Mouse (Mus musculus) kidney, postnatal 0 days (tissue): ENCODE measurements around the gene C87436. TPM values are rescaled to one million over a fixed set of nuclear protein-coding genes. Genes with fewer than 3 reads are reported as not detected.
A peak's percentile ranks its signal among the peaks of the same experiment; 100 is the strongest.

ENCODE experiments used
- ATAC-seq: fragments of 200-750 bp; cut with Nextera tagmentation; replicated peaks from 2 replicates; pipeline ENCODE4 v1.8.0; 2017; ENCODE audit warnings: low read depth, moderate number of reproducible peaks, moderate TSS enrichment, moderate library complexity; ENCODE audit not compliant: low FRiP score
- DNase-seq: peaks from one replicate; pipeline ENCODE4 v3.0.0-alpha.2; 2016; ENCODE audit warnings: low spot score
- H3K27ac ChIP-seq: fragments of 300-500 bp; sonication (generic); 2 replicates; pipeline ENCODE4 v1.5.1; 2014; ENCODE audit warnings: mild to moderate bottlenecking
- H3K27me3 ChIP-seq: fragments of 300-500 bp; sonication (generic); 2 replicates; pipeline ENCODE4 v1.6.1; 2014; ENCODE audit warnings: low read length, mixed read lengths; ENCODE audit not compliant: insufficient read depth
- H3K36me3 ChIP-seq: fragments of 300-500 bp; sonication (generic); 2 replicates; pipeline ENCODE4 v1.6.1; 2014; ENCODE audit warnings: low read length, mixed read lengths; ENCODE audit not compliant: insufficient read depth
- H3K4me1 ChIP-seq: fragments of 300-500 bp; sonication (generic); replicated peaks from 2 replicates; pipeline ENCODE4 v1.6.1; 2014; ENCODE audit warnings: antibody characterized with exemption, low read length, mixed read lengths; ENCODE audit not compliant: insufficient read depth
- H3K4me2 ChIP-seq: fragments of 300-500 bp; sonication (generic); 2 replicates; pipeline ENCODE4 v1.6.1; 2014; ENCODE audit warnings: mild to moderate bottlenecking, low read length, moderate library complexity, mixed read lengths
- H3K4me3 ChIP-seq: fragments of 300-500 bp; sonication (generic); replicated peaks from 2 replicates; pipeline ENCODE4 v1.5.1; 2014; ENCODE audit warnings: low read depth, low read length
- H3K9ac ChIP-seq: fragments of 300-500 bp; sonication (generic); 2 replicates; pipeline ENCODE4 v1.6.1; 2014; ENCODE audit warnings: low read depth, low read length
- H3K9me3 ChIP-seq: fragments of 300-500 bp; sonication (generic); replicated peaks from 2 replicates; pipeline ENCODE4 v1.6.1; 2016; ENCODE audit warnings: low read length, inconsistent platforms, mixed read lengths
- CTCF ChIP-seq: IDR thresholded peaks from 2 replicates; pipeline ENCODE4 v1.5.1; 2016; ENCODE audit warnings: antibody characterized with exemption, low read depth, mild to moderate bottlenecking, moderate library complexity
- WGBS: fragments of 180-500 bp; shearing (Covaris S2); extraction: QIAGEN DNeasy Blood & Tissue Kit; methylation state at CpG from one replicate; pipeline ENCODE4 v1.1.7; 2014; 5-methylcytosine and 5-hydroxymethylcytosine counted together
- polyA plus RNA-seq: library from polyadenylated mRNA; unstranded; fragments of >200 nt; fragmentation: Nextera tagmentation; extraction: Ambion mirVana; gene quantifications from 2 replicates; pipeline ENCODE4 v1.2.1, GENCODE M21; 2015

Gene C87436
- polyA plus RNA-seq, 1 experiment from 2014 or later, result 23.1 TPM

DNA sequence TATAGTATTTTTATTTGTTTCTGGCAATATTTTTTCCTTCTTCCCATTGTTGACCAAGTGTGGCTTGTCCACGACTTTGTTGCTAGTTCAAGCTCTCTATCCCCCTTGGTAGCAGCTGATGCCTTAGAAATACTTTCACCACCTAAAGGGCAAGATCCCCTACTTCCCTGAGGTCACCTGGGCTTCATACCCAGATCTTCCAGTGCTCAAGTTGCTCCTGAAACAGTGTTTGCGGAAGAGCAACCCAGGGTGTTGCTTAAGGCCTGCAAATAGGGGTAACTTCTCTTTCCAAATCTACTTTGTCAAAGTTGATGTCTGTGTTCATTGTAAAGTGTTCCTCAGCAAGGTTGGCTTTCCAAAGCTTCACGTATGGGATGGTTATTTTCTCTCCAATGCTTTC is 18.9 kb upstream of the C87436 start:
- Histone ChIP-seq H3K4me1 (no peaks in the 10 kb centered on the region), H3K9ac (no peak overlapping the region), H3K4me2 (no peak overlapping the region), H3K36me3 (peaks cover 56% of the 10 kb centered on the region), H3K27ac (no peak overlapping the region), H3K27me3 (no peaks in the 10 kb centered on the region), H3K9me3 (no peaks in the 10 kb centered on the region), H3K4me3 (no peak overlapping the region)
- DNase-seq, result no peak
- TF ChIP-seq CTCF, result no peak
- no peak for ATAC-seq
- 89% methylated on average over 3 of the region's 3 CpGs for WGBS

DNA sequence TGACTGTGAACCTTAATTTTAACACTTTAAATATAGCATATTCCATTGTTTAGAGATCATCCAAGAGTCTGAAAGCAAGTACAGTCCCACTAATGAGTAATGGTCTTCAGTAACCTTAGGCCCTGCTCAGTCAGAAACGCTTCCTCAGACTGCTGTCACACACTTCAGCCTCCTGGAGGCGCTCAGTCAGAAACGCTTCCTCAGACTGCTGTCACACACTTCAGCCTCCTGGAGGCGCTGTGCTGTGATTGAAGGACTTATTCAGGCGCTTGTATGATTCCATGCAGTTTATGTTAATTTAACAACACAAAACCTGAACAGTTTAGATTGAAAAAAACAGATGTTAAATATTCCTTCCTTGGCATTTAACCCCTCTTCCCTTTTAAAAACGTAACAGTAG is 17.7 kb upstream of the C87436 start:
- Histone ChIP-seq H3K36me3 (peaks cover 63% of the 10 kb centered on the region), H3K9ac (no peak overlapping the region), H3K4me1 (no peaks in the 10 kb centered on the region), H3K4me2 (no peak overlapping the region), H3K27me3 (no peaks in the 10 kb centered on the region), H3K27ac (no peak overlapping the region), H3K9me3 (no peaks in the 10 kb centered on the region), H3K4me3 (no peak overlapping the region)
- WGBS, result 75% methylated on average over 6 of the region's 6 CpGs
- peak; percentile 39 for DNase-seq
- TF ChIP-seq CTCF, result peak; percentile 61
- no peak for ATAC-seq

DNA sequence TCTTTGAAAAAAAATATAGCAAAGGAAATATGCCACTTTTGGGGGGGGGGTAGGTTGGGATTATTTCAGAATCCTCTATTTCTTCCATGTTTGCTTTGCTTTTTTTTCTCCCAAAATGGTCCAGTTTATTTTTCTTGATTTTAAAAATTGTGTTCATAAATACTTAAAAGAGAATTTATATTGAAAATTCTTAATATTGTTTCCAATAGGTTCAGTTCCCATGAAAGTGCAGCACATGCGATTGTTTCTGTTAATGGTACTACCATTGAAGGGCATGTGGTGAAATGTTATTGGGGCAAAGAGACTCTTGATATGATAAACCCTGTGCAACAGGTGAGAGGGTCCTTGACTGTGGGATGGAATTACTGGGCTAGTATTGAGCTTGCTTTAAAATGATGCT is 11.8 kb upstream of the C87436 start, which contains the start of gene Gm44790:
TSS of gene Gm44790 (plus strand) at position 301 of the 400 bp plus-strand sequence.
- Histone ChIP-seq H3K27ac (no peak within 1 kb of the TSS), H3K9ac (no peak within 1 kb of the TSS), H3K9me3 (no peaks in the 10 kb centered on the region), H3K4me1 (no peaks in the 10 kb centered on the region), H3K36me3 (peaks cover 56% of the 10 kb centered on the region), H3K4me2 (no peak within 1 kb of the TSS), H3K27me3 (no peaks in the 10 kb centered on the region), H3K4me3 (no peak within 1 kb of the TSS)
- DNase-seq, result no peak
- 91% methylated on average over 1 of the region's 1 CpGs for WGBS
- TF ChIP-seq CTCF, result no peak
- ATAC-seq, result no peak

DNA sequence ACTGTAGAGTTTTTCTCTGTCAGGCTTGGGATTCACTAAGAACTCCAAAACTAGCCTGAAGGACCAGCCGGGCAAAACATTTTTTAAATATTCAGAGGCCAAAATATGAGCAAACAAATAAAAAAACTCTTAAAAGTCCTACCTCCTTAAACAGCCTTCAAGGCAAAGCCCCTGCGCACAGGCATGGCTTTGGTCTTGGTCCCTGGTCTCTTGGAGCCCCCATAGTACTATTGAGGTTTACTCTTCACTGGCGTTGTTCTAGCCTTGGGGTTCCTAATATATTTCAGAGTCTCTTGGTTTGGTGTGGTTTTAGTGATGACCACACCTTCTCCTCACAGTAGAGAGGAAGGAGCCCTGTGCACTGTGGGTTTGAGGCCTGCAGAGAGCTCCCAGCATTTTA is 6.6 kb upstream of the C87436 start:
- no peak overlapping the region for H3K9ac ChIP-seq
- H3K27ac ChIP-seq, result no peak overlapping the region
- H3K27me3 ChIP-seq, result no peaks in the 10 kb centered on the region
- no peak overlapping the region for H3K4me3 ChIP-seq
- H3K4me1 ChIP-seq, result no peaks in the 10 kb centered on the region
- DNase-seq (no peak), ATAC-seq (no peak)
- WGBS, result 92% methylated on average over 3 of the region's 3 CpGs
- H3K36me3 ChIP-seq, result peaks cover 37% of the 10 kb centered on the region
- TF ChIP-seq CTCF, result no peak
- H3K4me2 ChIP-seq, result no peak overlapping the region
- no peaks in the 10 kb centered on the region for H3K9me3 ChIP-seq

DNA sequence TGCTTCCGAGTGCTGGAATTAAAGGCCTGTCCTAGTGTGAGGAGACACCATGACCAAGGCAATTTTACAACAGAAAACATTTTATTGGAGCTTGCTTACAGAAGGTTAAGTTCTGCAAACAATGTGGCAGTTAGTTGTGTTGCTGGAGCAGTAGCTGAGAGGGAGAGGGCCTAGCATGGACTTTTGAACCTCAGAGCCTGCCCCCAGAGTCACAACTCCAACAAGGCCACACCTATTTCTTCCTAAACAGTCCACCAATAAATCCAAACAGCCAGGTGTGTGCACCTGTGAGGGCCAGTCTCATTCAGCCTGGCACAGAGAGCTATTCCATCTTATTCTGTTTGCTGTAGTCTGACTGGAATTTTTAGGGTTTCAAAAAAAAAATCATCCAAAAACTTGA is 4.5 kb upstream of the C87436 start:
- peaks cover 18% of the 10 kb centered on the region for H3K36me3 ChIP-seq
- DNase-seq, result no peak
- H3K27me3 ChIP-seq, result no peaks in the 10 kb centered on the region
- no peaks in the 10 kb centered on the region for H3K9me3 ChIP-seq
- H3K9ac ChIP-seq, result no peak overlapping the region
- H3K4me3 ChIP-seq, result no peak overlapping the region
- no peak overlapping the region for H3K27ac ChIP-seq
- 94% methylated on average over 1 of the region's 1 CpGs for WGBS
- ATAC-seq, result no peak
- H3K4me2 ChIP-seq, result no peak overlapping the region
- TF ChIP-seq CTCF, result no peak
- no peaks in the 10 kb centered on the region for H3K4me1 ChIP-seq

DNA sequence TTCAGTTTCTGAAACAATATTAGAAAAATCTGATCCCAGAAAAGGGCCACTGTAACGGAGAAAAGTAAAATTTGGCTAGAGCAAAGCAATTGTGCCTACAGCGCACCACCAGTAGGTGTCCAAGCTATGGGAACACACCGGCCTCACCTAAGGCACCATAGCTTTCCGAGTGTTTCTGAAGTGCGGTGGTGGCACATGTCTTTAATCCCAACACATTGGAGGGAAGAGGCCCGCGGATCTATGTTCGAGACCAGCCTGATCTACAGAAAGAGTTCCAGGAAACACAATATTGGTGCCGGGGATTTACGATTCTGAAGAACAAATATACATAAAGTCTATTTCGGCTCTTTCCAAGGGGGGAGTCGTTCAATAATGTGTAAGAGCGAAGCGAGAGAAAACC is 463 bp upstream of the C87436 start:
- Histone ChIP-seq H3K9me3 (no peaks in the 10 kb centered on the region), H3K4me3 (peak overlapping the region; percentile 52), H3K4me2 (peak overlapping the region; percentile 62), H3K36me3 (peaks cover 4% of the 10 kb centered on the region; the same call in 1 of the 2 replicates), H3K9ac (peak overlapping the region; percentile 77), H3K27me3 (no peaks in the 10 kb centered on the region), H3K27ac (peak overlapping the region; percentile 97), H3K4me1 (peaks cover 5% of the 10 kb centered on the region)
- peak; percentile 71 for TF ChIP-seq CTCF
- ATAC-seq, result peak; percentile 67
- WGBS, result 2% methylated on average over 14 of the region's 14 CpGs
- peak; percentile 86 for DNase-seq

DNA sequence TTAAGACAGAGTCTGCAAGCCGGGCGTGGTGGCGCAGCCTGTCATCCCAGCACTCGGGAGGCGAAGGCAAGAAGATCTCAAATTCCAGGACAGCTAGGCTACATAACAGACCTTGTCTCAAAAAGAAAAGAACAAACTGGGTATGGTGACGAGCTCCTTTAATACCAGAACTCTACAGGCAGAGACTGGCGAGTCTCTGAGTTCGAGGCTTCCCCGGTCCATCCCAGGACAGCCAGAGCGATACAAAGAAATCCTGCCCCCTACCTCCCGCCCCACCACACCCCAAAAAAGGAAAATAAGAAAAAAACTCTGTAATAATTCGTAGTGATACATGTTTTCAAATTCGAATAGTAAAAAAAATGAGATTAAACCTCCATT is 934 bp downstream of the C87436 start:
- TF ChIP-seq CTCF, result no peak; the same call in 1 of the 2 replicates
- H3K4me3 ChIP-seq, result peak overlapping the region; percentile 52
- ATAC-seq (no peak), DNase-seq (no peak)
- H3K9me3 ChIP-seq, result no peaks in the 10 kb centered on the region
- WGBS, result 4% methylated on average over 13 of the region's 13 CpGs
- H3K9ac ChIP-seq, result peak overlapping the region; percentile 77
- no peaks in the 10 kb centered on the region for H3K27me3 ChIP-seq
- H3K36me3 ChIP-seq, result peaks cover 10% of the 10 kb centered on the region
- H3K27ac ChIP-seq, result peak overlapping the region; percentile 97
- H3K4me2 ChIP-seq, result peak overlapping the region; percentile 62
- H3K4me1 ChIP-seq, result peaks cover 5% of the 10 kb centered on the region
